Mouse (Mus musculus) spleen, adult 18-20 months (tissue): ENCODE measurements at regions not wholly inside any gene's neighbourhood (a gene's known extent, or its start where the extent isn't known, plus 50 kb on each side); places are given as distances from the start of the nearest gene placed in this dataset.

Source experiments
- DNase-seq, 2 experiments: peaks; one replicate each; pipeline ENCODE4 v3.0.0; 2022; ENCODE audit warnings: mixed read lengths in 2 of 2

GRCm38 (mm10) chr15:60762071-60762470 is 91.5 kb downstream of the Fam84b start:
- no peak for DNase-seq

GRCm38 (mm10) chr15:60760015-60760437 is 93.6 kb downstream of the Fam84b start:
- DNase-seq: peak in 1 of 2 experiments; percentile 48

- no peak for DNase-seq
Measured at GRCm38 (mm10) chr15:60754246-60754645, 99.3 kb downstream of the Fam84b start.

- DNase-seq: no peak
Measured at GRCm38 (mm10) chr15:60739598-60739997, 114.0 kb downstream of the Fam84b start.

- DNase-seq: no peak
Measured at GRCm38 (mm10) chr15:60738258-60738657, 115.3 kb downstream of the Fam84b start.

- DNase-seq: no peak
Measured at GRCm38 (mm10) chr15:60732416-60732815, 121.2 kb downstream of the Fam84b start.

- no peak for DNase-seq
Measured at GRCm38 (mm10) chr15:60728754-60729153, 124.8 kb downstream of the Fam84b start.

- no peak for DNase-seq
Measured at GRCm38 (mm10) chr15:60728337-60728736, 125.2 kb downstream of the Fam84b start.

GRCm38 (mm10) chr15:60719332-60719731 is 134.2 kb downstream of the Fam84b start:
- DNase-seq: no peak

- no peak for DNase-seq
Measured at GRCm38 (mm10) chr15:60708678-60709077, 144.9 kb downstream of the Fam84b start.

- no peak for DNase-seq
Measured at GRCm38 (mm10) chr15:60706009-60706408, 147.6 kb downstream of the Fam84b start.

GRCm38 (mm10) chr15:60701273-60701672 is 152.3 kb downstream of the Fam84b start:
- no peak for DNase-seq

- DNase-seq: no peak
Measured at GRCm38 (mm10) chr15:60694746-60695145, 158.8 kb downstream of the Fam84b start.

GRCm38 (mm10) chr15:60693751-60694500 is 159.7 kb downstream of the Fam84b start:
- DNase-seq: peak in 1 of 2 experiments; percentile 38

- no peak for DNase-seq
Measured at GRCm38 (mm10) chr15:60692718-60693597, 160.6 kb downstream of the Fam84b start.

GRCm38 (mm10) chr15:60692149-60692548 is 161.4 kb downstream of the Fam84b start:
- no peak for DNase-seq

- no peak for DNase-seq
Measured at GRCm38 (mm10) chr15:60677397-60677796, 176.2 kb downstream of the Fam84b start.

GRCm38 (mm10) chr15:60657572-60657971 is 196.0 kb downstream of the Fam84b start:
- DNase-seq: no peak

- no peak for DNase-seq
Measured at GRCm38 (mm10) chr15:60655113-60655512, 198.5 kb downstream of the Fam84b start.

- no peak for DNase-seq
Measured at GRCm38 (mm10) chr15:60649252-60649651, 204.3 kb downstream of the Fam84b start.

GRCm38 (mm10) chr15:60641770-60642169 is 211.8 kb downstream of the Fam84b start:
- DNase-seq: no peak

GRCm38 (mm10) chr15:60633457-60633850 is 220.1 kb downstream of the Fam84b start:
- no peak for DNase-seq

GRCm38 (mm10) chr15:60632789-60633456 is 220.7 kb downstream of the Fam84b start:
- no peak for DNase-seq
